Mouse (Mus musculus) spleen, adult 18-20 months (tissue): ENCODE data around the gene Cep290.

Experiments used
- DNase-seq, 2 experiments: peaks; one replicate each; pipeline ENCODE4 v3.0.0; 2022; ENCODE audit warnings: mixed read lengths in 2 of 2

Cep290 gene

DNA sequence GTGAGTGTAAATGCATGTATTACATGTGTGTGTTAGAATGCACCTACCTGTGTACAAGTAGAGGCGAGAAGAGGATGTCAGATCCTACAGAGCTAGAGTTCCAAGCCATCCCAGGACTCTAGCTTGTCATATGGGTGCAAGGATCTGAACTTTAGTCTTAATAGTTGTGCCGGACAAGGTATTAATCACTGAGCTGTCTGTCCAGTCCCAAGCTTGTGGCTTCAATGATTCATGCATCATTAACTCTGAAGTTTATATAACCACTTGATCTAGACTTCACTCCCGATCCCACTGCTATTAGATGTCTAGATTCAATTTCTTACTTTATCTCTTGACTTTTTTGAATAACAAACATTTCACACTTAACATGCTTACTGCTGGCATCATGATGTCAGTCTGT is 111.0 kb downstream of the Cep290 start:
- no peak for DNase-seq

DNA sequence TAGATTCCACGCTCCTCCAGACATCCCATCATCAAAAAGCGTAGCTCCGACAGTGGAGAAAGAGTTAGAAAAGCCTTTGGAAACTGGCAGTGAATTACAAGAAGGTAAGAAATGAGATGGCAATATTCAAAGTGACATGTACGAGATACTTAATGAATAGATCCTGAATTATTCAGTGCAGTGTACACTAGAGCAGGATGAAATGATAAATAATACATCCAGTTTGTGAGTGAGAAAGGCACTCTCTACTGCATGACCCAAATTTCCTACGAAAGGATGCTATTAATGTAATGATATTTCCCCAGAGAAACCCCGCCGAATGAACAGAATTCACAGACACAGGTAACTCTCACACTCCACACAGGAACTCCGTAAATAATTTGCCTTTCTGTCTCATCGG is 116.2 kb downstream of the Cep290 start:
- no peak for DNase-seq

DNA sequence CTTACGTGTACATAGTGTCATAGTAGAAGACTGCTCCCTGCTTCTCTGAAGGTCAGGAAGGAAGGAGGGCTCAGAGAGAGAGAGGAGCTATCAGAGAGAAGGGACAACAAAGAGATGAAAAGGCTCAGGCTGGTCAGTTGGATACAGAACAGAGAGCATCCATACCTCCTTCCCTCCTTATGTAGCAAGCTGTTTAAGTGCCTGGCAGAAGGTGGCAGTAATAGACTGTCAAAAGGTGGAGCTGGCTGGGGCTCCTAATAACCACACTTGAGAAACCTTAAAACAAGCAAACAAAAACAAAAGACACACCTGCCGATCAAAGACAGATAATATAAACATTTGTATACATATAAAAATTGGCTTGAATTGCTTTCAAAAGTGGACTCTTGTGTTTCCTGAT is 116.9 kb downstream of the Cep290 start:
- DNase-seq: no peak

DNA sequence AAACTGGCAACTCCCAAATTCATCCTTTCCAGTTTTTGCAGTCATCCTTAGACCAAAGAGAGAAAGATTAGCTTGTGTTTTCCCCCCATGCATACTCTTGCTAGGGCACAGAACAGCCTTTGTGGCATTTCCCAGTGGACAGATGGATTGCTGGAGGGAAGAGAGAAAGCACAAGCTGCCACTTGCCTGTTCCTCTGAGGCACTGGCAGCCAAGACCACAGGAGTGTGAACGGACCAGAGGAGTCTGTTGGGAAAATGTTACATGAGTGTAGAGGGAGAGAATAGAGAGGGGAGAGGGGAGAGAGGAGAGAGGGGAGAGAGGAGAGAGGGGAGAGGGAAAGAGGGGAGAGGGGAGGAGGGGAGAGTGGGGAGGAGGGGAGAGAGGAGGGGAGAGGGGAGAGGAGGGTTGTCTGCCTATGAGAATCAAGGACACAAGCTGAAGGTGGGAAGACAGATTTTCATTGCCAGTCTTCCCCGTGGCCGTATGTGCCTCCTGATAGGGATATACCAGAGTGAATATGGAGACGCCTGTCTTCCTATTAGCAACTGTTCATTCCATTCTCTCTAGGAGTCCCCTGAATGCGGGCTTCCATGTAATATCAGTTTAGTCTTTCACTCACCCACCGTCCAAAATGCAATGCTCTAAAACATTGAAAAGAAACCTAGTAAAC is 130.0 kb downstream of the Cep290 start:
- no peak for DNase-seq

DNA sequence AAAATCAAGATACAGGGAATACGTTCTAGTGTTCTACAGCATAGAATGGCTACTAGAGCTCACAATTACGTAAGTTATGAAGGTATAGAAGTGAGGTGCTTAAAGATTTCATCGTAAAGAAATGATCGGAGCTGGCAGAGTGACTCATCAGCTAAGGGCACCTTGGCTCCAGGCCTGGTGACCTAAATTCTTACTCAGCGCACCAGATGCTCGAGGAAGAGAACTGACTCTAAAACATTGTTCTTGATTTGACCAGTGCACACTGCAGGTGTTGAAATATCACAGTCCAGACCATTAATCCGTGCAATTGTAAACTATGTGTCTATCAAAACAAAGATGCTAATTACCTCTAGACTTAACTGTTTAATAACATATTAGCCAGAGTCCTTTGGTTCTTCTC is 132.1 kb downstream of the Cep290 start:
- DNase-seq: no peak

DNA sequence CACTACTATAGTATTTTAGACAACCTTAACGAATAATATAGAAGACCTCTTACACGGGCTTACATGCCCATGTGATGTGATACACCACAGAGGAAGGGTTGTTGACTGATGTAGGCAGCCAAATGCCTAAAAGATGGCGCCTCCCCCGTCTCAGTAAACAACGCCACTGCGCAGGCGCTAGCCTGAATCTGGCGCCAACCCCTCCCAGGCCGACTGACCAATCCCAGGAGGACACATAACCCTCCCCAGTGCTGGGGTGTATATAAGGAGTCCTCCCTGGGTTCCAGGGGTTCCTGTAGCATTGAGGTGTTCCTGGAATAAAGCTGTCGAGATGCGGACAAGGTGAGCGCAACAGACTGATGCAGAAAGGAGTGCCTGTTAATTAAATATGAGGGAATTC is 132.7 kb downstream of the Cep290 start:
- DNase-seq: no peak

DNA sequence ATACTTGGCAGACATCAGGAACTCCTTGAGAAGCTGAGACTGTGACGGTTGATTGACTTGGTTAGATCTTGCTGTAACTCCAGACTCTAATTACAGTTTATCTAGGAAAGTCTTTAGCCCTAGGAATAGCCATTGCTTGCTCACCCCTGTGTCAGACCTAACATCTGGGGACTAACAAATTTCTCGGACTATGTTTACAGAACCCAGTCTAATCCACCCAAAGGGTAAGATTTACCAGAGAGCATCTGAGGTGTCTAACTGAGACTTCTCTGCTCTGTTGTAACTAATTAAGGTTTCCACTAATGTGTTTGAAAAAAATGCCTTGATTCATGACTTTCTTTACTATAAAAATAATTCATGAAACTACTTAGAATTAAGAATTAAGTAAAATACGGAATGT is 135.1 kb downstream of the Cep290 start:
- no peak for DNase-seq
